15 mouse cellular contexts compared by ENCODE assay signal in the genomic region with DNA sequence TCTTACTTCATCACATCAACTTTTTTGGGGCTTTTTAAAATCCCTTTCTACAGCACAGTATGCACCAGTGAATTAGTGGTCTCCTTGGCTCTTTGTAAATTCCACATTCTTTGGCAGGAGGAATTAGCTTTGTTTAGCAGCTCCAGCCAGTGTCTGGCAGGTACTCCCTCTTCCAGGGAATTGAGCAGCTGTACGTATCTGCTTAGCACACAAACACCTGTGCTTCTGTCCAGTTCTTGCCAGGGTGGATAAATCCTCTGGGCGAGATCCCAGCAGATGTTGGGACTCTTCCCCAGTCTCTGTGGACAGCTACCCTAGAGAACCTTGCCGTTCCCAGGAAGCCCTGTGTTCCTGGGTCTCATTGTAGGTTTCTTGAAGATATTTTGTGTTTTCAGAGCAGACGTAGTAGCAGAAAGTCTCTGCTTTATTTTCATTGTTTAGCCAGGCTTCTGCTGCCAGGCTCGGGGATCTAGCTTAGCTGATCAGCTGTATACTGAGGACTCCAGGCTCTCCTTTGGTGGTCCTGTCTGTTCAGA.
A peak's percentile ranks its signal among the peaks of the same experiment; 100 is the strongest.
DNase-seq lines count a peak whose midpoint lies in the region; ATAC-seq and TF ChIP-seq lines count a peak whose summit lies in the region.
"Had no signal": no experiment of that assay in that cellular context is flagged by ENCODE, and none has a peak within 500 bp of the region (broad histone marks: within the 10 kb centered on the region; RNA-seq: fewer than 3 reads in every experiment).

No protein-coding gene starts in this region.

- TF ChIP-seq CTCF in forebrain, postnatal 0 days (IDR thresholded peaks at IDR 0.05; ENCODE audit: low read depth) = no peak
- no peak for TF ChIP-seq CTCF in hindbrain, postnatal 0 days (IDR thresholded peaks at IDR 0.05; ENCODE audit: low read depth)

- H3K4me3 ChIP-seq in intestine, embryonic 14.5 days (ENCODE audit: low read depth, low read length) = no peak overlapping the region
- H3K4me3 ChIP-seq in intestine, embryonic 16.5 days (ENCODE audit: low read length) = no peak overlapping the region
- H3K4me3 ChIP-seq in forebrain, postnatal 0 days (ENCODE audit: low read depth, low read length) = no peak overlapping the region
- no peak overlapping the region for H3K4me3 ChIP-seq in hindbrain, postnatal 0 days (ENCODE audit: low read length)
- H3K4me3 ChIP-seq in neural tube, embryonic 14.5 days (ENCODE audit: low read depth, low read length) = no peak overlapping the region
- H3K4me3 ChIP-seq: heart, embryonic 12.5 days; limb, embryonic 13.5 days had no signal

- no peaks in the 10 kb centered on the region for H3K27me3 ChIP-seq in intestine, embryonic 14.5 days (replicated peaks; ENCODE audit: control insufficient read depth, insufficient read depth, low read length)
- H3K27me3 ChIP-seq in intestine, embryonic 16.5 days (replicated peaks; ENCODE audit: control insufficient read depth, insufficient read depth, low read length) = no peaks in the 10 kb centered on the region
- H3K27me3 ChIP-seq in forebrain, postnatal 0 days (ENCODE audit: insufficient read depth, low read length) = no peaks in the 10 kb centered on the region
- no peaks in the 10 kb centered on the region for H3K27me3 ChIP-seq in hindbrain, postnatal 0 days (ENCODE audit: insufficient read depth, low read length)
- H3K27me3 ChIP-seq in neural tube, embryonic 14.5 days (ENCODE audit: control insufficient read depth, insufficient read depth, low read length) = no peaks in the 10 kb centered on the region
- H3K27me3 ChIP-seq: heart, embryonic 12.5 days; limb, embryonic 13.5 days had no signal

- no peak for ATAC-seq in intestine, embryonic 14.5 days (replicated peaks; ENCODE audit: low FRiP score, low TSS enrichment, low read depth)
- no peak for ATAC-seq in intestine, embryonic 16.5 days
- ATAC-seq in forebrain, postnatal 0 days = no peak
- 0 out of 2 replicates have a peak, but pooled peaks have one; percentile 35 for ATAC-seq in hindbrain, postnatal 0 days
- ATAC-seq in neural tube, embryonic 14.5 days (ENCODE audit: low read depth) = no peak
- ATAC-seq: CD4-positive, CD25-positive, alpha-beta regulatory T cell, adult 4 months had no signal

- H3K4me2 ChIP-seq in intestine, embryonic 14.5 days (ENCODE audit: low read length) = no peak overlapping the region
- no peak overlapping the region for H3K4me2 ChIP-seq in intestine, embryonic 16.5 days (ENCODE audit: low read depth, low read length)
- H3K4me2 ChIP-seq in forebrain, postnatal 0 days (ENCODE audit: low read depth) = no peak overlapping the region
- H3K4me2 ChIP-seq in hindbrain, postnatal 0 days (ENCODE audit: low read depth, low read length) = no peak overlapping the region
- H3K4me2 ChIP-seq in neural tube, embryonic 14.5 days (ENCODE audit: low read depth, low read length) = no peak overlapping the region
- H3K4me2 ChIP-seq: heart, embryonic 12.5 days; limb, embryonic 13.5 days; lung, embryonic 14.5 days had no signal

- intact Hi-C loops in left cerebral cortex, postnatal 36 days (cut with DNase I) = no loop called here

- H3K4me1 ChIP-seq in intestine, embryonic 14.5 days (replicated peaks; ENCODE audit: control insufficient read depth, insufficient read depth, low read length) = no peaks in the 10 kb centered on the region; the same call in 1 of the 2 replicates
- H3K4me1 ChIP-seq in intestine, embryonic 16.5 days (ENCODE audit: control insufficient read depth, insufficient read depth, low read length) = no peaks in the 10 kb centered on the region
- no peaks in the 10 kb centered on the region for H3K4me1 ChIP-seq in forebrain, postnatal 0 days (ENCODE audit: insufficient read depth)
- H3K4me1 ChIP-seq in hindbrain, postnatal 0 days (ENCODE audit: insufficient read depth, low read length) = no peaks in the 10 kb centered on the region
- no peaks in the 10 kb centered on the region for H3K4me1 ChIP-seq in neural tube, embryonic 14.5 days (ENCODE audit: control insufficient read depth, insufficient read depth, low read length)
- H3K4me1 ChIP-seq: heart, embryonic 12.5 days had no signal

- H3K9ac ChIP-seq in intestine, embryonic 14.5 days (ENCODE audit: low read length) = no peak overlapping the region
- H3K9ac ChIP-seq in intestine, embryonic 16.5 days (ENCODE audit: low read depth, low read length) = no peak overlapping the region
- H3K9ac ChIP-seq in forebrain, postnatal 0 days = no peak overlapping the region
- H3K9ac ChIP-seq in hindbrain, postnatal 0 days (replicated peaks; ENCODE audit: low read length) = no peak overlapping the region
- no peak overlapping the region for H3K9ac ChIP-seq in neural tube, embryonic 14.5 days (replicated peaks; ENCODE audit: low read depth, low read length)
- H3K9ac ChIP-seq: heart, embryonic 12.5 days; limb, embryonic 13.5 days; lung, embryonic 14.5 days had no signal

- no peaks in the 10 kb centered on the region for H3K9me3 ChIP-seq in intestine, embryonic 14.5 days (ENCODE audit: control insufficient read depth, low read length)
- no peaks in the 10 kb centered on the region for H3K9me3 ChIP-seq in intestine, embryonic 16.5 days (ENCODE audit: control insufficient read depth, low read length)
- H3K9me3 ChIP-seq in forebrain, postnatal 0 days (ENCODE audit: low read length) = no peaks in the 10 kb centered on the region
- H3K9me3 ChIP-seq in hindbrain, postnatal 0 days (ENCODE audit: low read length) = no peaks in the 10 kb centered on the region
- no peaks in the 10 kb centered on the region for H3K9me3 ChIP-seq in neural tube, embryonic 14.5 days (ENCODE audit: control insufficient read depth, low read length)
- H3K9me3 ChIP-seq: heart, embryonic 12.5 days; limb, embryonic 13.5 days had no signal

- peak overlapping the region; percentile 34; the same call in 1 of the 2 replicates for H3K27ac ChIP-seq in intestine, embryonic 14.5 days (ENCODE audit: low read depth)
- H3K27ac ChIP-seq in intestine, embryonic 16.5 days (ENCODE audit: low read length) = no peak overlapping the region
- H3K27ac ChIP-seq in forebrain, postnatal 0 days (ENCODE audit: low read depth, low read length) = peak overlapping the region; percentile 17; the same call in 1 of the 2 replicates
- H3K27ac ChIP-seq in hindbrain, postnatal 0 days = peak overlapping the region; percentile 54
- H3K27ac ChIP-seq in neural tube, embryonic 14.5 days (ENCODE audit: low read depth, low read length) = peak overlapping the region; percentile 44; the same call in 1 of the 2 replicates
- H3K27ac ChIP-seq: kidney, postnatal 0 days; limb, embryonic 13.5 days had no signal

- peak; percentile 55 for DNase-seq in intestine, embryonic 14.5 days (ENCODE audit: low spot score)
- no peak for DNase-seq in forebrain, postnatal 0 days
- peak; percentile 24 for DNase-seq in hindbrain, postnatal 0 days (ENCODE audit: low spot score)
- DNase-seq in left cerebral cortex, postnatal 36 days (ENCODE audit: low spot score in 2 of 2) = no peak
- DNase-seq in embryo, embryonic 11 days = no peak
- DNase-seq: adrenal gland, postnatal 36 days; lung, embryonic 14.5 days; retina, postnatal 1 day; thymus, postnatal 36 days had no signal

- 37% methylated on average over 5 of the region's 5 CpGs for WGBS in intestine, embryonic 14.5 days
- WGBS in intestine, embryonic 16.5 days = 53% methylated on average over 5 of the region's 5 CpGs
- 44% methylated on average over 5 of the region's 5 CpGs for WGBS in forebrain, postnatal 0 days
- 57% methylated on average over 5 of the region's 5 CpGs for WGBS in hindbrain, postnatal 0 days
- WGBS in neural tube, embryonic 14.5 days = 71% methylated on average over 5 of the region's 5 CpGs

- peaks cover 47% of the 10 kb centered on the region for H3K36me3 ChIP-seq in intestine, embryonic 14.5 days (ENCODE audit: control insufficient read depth, insufficient read depth, low read length)
- H3K36me3 ChIP-seq in intestine, embryonic 16.5 days (ENCODE audit: control insufficient read depth, insufficient read depth, low read length) = peaks cover 7% of the 10 kb centered on the region; the same call in 1 of the 2 replicates
- H3K36me3 ChIP-seq in forebrain, postnatal 0 days (ENCODE audit: insufficient read depth) = peaks cover 34% of the 10 kb centered on the region
- peaks cover 19% of the 10 kb centered on the region; the same call in 1 of the 2 replicates for H3K36me3 ChIP-seq in hindbrain, postnatal 0 days (ENCODE audit: insufficient read depth, low read length)
- H3K36me3 ChIP-seq in neural tube, embryonic 14.5 days (ENCODE audit: control insufficient read depth, insufficient read depth, low read length) = peaks cover 11% of the 10 kb centered on the region

Comparison
In these comparisons a context has a peak if more than half of its experiments do, and no peak if none do; other contexts are left out.
1. DNase-seq: peak in intestine, embryonic 14.5 days (single experiment) and hindbrain, postnatal 0 days (single experiment); none in forebrain, postnatal 0 days (single experiment), left cerebral cortex, postnatal 36 days (0 of 2) and embryo, embryonic 11 days (single experiment).